Mouse (Mus musculus): ENCODE results near the gene Ankrd39. TPM values are rescaled to one million over a fixed set of nuclear protein-coding genes. Genes with fewer than 3 reads are reported as not detected.

Gene Ankrd39
- polyA plus RNA-seq (2016; fragmentation: Nextera tagmentation; extraction: Ambion mirVana), result 17.8 and 18.8 TPM in 2 replicates

GRCm38 (mm10) chr1:36546888-36547471, at the start of gene Ankrd39:
Gene Ankrd39 (minus strand): TSS chr1:36547445.
- Histone ChIP-seq H3K27ac (peak within 1 kb of the TSS; percentile 84), H3K4me2 (replicated peaks) (peak within 1 kb of the TSS; percentile 69), H3K9me3 (replicated peaks) (no peaks in the 10 kb centered on the region), H3K27me3 (no peaks in the 10 kb centered on the region), H3K9ac (peak within 1 kb of the TSS; percentile 80), H3K4me3 (peak within 1 kb of the TSS; percentile 57), H3K36me3 (peaks cover 37% of the 10 kb centered on the region), H3K4me1 (peaks cover 40% of the 10 kb centered on the region)
- under 1% methylated on average over 43 of the region's 43 CpGs for WGBS
- peak; percentile 97 for ATAC-seq (ENCODE audit: low FRiP score)

GRCm38 (mm10) chr1:36596114-36596513, 48.9 kb upstream of the Ankrd39 start:
- Histone ChIP-seq H3K4me3 (no peak overlapping the region), H3K36me3 (no peaks in the 10 kb centered on the region), H3K9ac (no peak overlapping the region), H3K4me2 (replicated peaks) (0 out of 2 replicates have a peak overlapping the region, but pooled peaks have one; percentile 11), H3K9me3 (replicated peaks) (no peaks in the 10 kb centered on the region), H3K4me1 (peaks cover 13% of the 10 kb centered on the region), H3K27ac (peak overlapping the region; percentile 63; the same call in 1 of the 2 replicates), H3K27me3 (no peaks in the 10 kb centered on the region)
- ATAC-seq (ENCODE audit: low FRiP score), result peak; percentile 87
- 13% methylated on average over 4 of the region's 4 CpGs for WGBS

- Histone ChIP-seq H3K4me2 (replicated peaks) (0 out of 2 replicates have a peak overlapping the region, but pooled peaks have one; percentile 11), H3K9ac (no peak overlapping the region), H3K4me1 (peaks cover 17% of the 10 kb centered on the region), H3K27ac (0 out of 2 replicates have a peak overlapping the region, but pooled peaks have one; percentile 13), H3K9me3 (replicated peaks) (no peaks in the 10 kb centered on the region), H3K4me3 (no peak overlapping the region), H3K36me3 (no peaks in the 10 kb centered on the region), H3K27me3 (no peaks in the 10 kb centered on the region)
- peak; percentile 62 for ATAC-seq (ENCODE audit: low FRiP score)
- WGBS, result 54% methylated on average over 10 of the region's 10 CpGs
Observed at GRCm38 (mm10) chr1:36595167-36595931, 48.1 kb upstream of the Ankrd39 start.

GRCm38 (mm10) chr1:36593099-36593498, 45.9 kb upstream of the Ankrd39 start:
- peaks cover 37% of the 10 kb centered on the region for H3K4me1 ChIP-seq
- no peaks in the 10 kb centered on the region for H3K36me3 ChIP-seq
- H3K4me2 ChIP-seq (replicated peaks), result no peak overlapping the region
- H3K9ac ChIP-seq, result no peak overlapping the region
- H3K27me3 ChIP-seq, result no peaks in the 10 kb centered on the region
- no peak overlapping the region for H3K4me3 ChIP-seq
- no peak overlapping the region for H3K27ac ChIP-seq
- no peak for ATAC-seq (ENCODE audit: low FRiP score)
- 18% methylated on average over 1 of the region's 1 CpGs for WGBS
- no peaks in the 10 kb centered on the region for H3K9me3 ChIP-seq (replicated peaks)

GRCm38 (mm10) chr1:36591408-36591807, 44.2 kb upstream of the Ankrd39 start:
- no peak overlapping the region for H3K27ac ChIP-seq
- H3K4me3 ChIP-seq, result no peak overlapping the region
- no peaks in the 10 kb centered on the region for H3K36me3 ChIP-seq
- H3K9ac ChIP-seq, result no peak overlapping the region
- ATAC-seq (ENCODE audit: low FRiP score), result no peak
- no peaks in the 10 kb centered on the region for H3K9me3 ChIP-seq (replicated peaks)
- H3K27me3 ChIP-seq, result no peaks in the 10 kb centered on the region; the same call in 1 of the 2 replicates
- no peak overlapping the region for H3K4me2 ChIP-seq (replicated peaks)
- peaks cover 37% of the 10 kb centered on the region for H3K4me1 ChIP-seq
- 82% methylated on average over 2 of the region's 2 CpGs for WGBS

GRCm38 (mm10) chr1:36590664-36591063, 43.4 kb upstream of the Ankrd39 start:
- Histone ChIP-seq H3K9me3 (replicated peaks) (no peaks in the 10 kb centered on the region), H3K36me3 (no peaks in the 10 kb centered on the region), H3K4me1 (peaks cover 30% of the 10 kb centered on the region), H3K4me3 (no peak overlapping the region), H3K27me3 (no peaks in the 10 kb centered on the region; the same call in 1 of the 2 replicates), H3K4me2 (replicated peaks) (no peak overlapping the region), H3K9ac (no peak overlapping the region), H3K27ac (no peak overlapping the region)
- ATAC-seq (ENCODE audit: low FRiP score), result no peak
- 65% methylated on average over 9 of the region's 9 CpGs for WGBS

- Histone ChIP-seq H3K9me3 (replicated peaks) (no peaks in the 10 kb centered on the region), H3K4me2 (replicated peaks) (no peak overlapping the region), H3K36me3 (no peaks in the 10 kb centered on the region), H3K27me3 (no peaks in the 10 kb centered on the region; the same call in 1 of the 2 replicates), H3K4me1 (peaks cover 24% of the 10 kb centered on the region), H3K4me3 (no peak overlapping the region), H3K9ac (no peak overlapping the region), H3K27ac (0 out of 2 replicates have a peak overlapping the region, but pooled peaks have one; percentile 13)
- WGBS, result 43% methylated on average over 6 of the region's 6 CpGs
- ATAC-seq (ENCODE audit: low FRiP score), result no peak
Observed at GRCm38 (mm10) chr1:36589486-36589885, 42.2 kb upstream of the Ankrd39 start.

GRCm38 (mm10) chr1:36588476-36589450, 41.5 kb upstream of the Ankrd39 start:
- no peak overlapping the region for H3K4me2 ChIP-seq (replicated peaks)
- no peak overlapping the region for H3K4me3 ChIP-seq
- 0 out of 2 replicates have a peak, but pooled peaks have one; percentile 53 for ATAC-seq (ENCODE audit: low FRiP score)
- H3K27ac ChIP-seq, result peak overlapping the region; percentile 13; the same call in 1 of the 2 replicates
- no peaks in the 10 kb centered on the region for H3K36me3 ChIP-seq
- H3K27me3 ChIP-seq, result peaks cover 7% of the 10 kb centered on the region; the same call in 1 of the 2 replicates
- peaks cover 25% of the 10 kb centered on the region for H3K4me1 ChIP-seq
- H3K9me3 ChIP-seq (replicated peaks), result no peaks in the 10 kb centered on the region
- WGBS, result 52% methylated on average over 13 of the region's 13 CpGs
- peak overlapping the region; percentile 24; the same call in 1 of the 2 replicates for H3K9ac ChIP-seq

- Histone ChIP-seq H3K9me3 (replicated peaks) (no peaks in the 10 kb centered on the region), H3K9ac (no peak overlapping the region), H3K4me3 (no peak overlapping the region), H3K4me2 (replicated peaks) (no peak overlapping the region), H3K27ac (no peak overlapping the region), H3K27me3 (peaks cover 14% of the 10 kb centered on the region), H3K4me1 (peaks cover 25% of the 10 kb centered on the region), H3K36me3 (no peaks in the 10 kb centered on the region)
- ATAC-seq (ENCODE audit: low FRiP score), result no peak
- 91% methylated on average over 6 of the region's 6 CpGs for WGBS
Observed at GRCm38 (mm10) chr1:36587860-36588259, 40.6 kb upstream of the Ankrd39 start.

- Histone ChIP-seq H3K4me1 (peaks cover 27% of the 10 kb centered on the region), H3K27ac (no peak overlapping the region), H3K27me3 (peaks cover 17% of the 10 kb centered on the region), H3K9me3 (replicated peaks) (no peaks in the 10 kb centered on the region), H3K4me3 (no peak overlapping the region), H3K9ac (no peak overlapping the region), H3K36me3 (no peaks in the 10 kb centered on the region), H3K4me2 (replicated peaks) (no peak overlapping the region)
- ATAC-seq (ENCODE audit: low FRiP score), result no peak
- WGBS, result 38% methylated on average over 4 of the region's 4 CpGs
Observed at GRCm38 (mm10) chr1:36586288-36586687, 39.0 kb upstream of the Ankrd39 start.

- Histone ChIP-seq H3K9me3 (replicated peaks) (no peaks in the 10 kb centered on the region), H3K27me3 (peaks cover 17% of the 10 kb centered on the region), H3K9ac (no peak overlapping the region), H3K4me2 (replicated peaks) (no peak overlapping the region), H3K4me1 (peaks cover 26% of the 10 kb centered on the region), H3K4me3 (no peak overlapping the region), H3K36me3 (no peaks in the 10 kb centered on the region), H3K27ac (no peak overlapping the region)
- WGBS, result 81% methylated on average over 8 of the region's 8 CpGs
- ATAC-seq (ENCODE audit: low FRiP score), result no peak
Observed at GRCm38 (mm10) chr1:36583408-36584116, 36.3 kb upstream of the Ankrd39 start.
